Mouse (Mus musculus) kidney, postnatal 0 days (tissue): ENCODE measurements at regions not wholly inside any gene's neighbourhood (a gene's known extent, or its start where the extent isn't known, plus 50 kb on each side); places are given as distances from the start of the nearest gene placed in this dataset.

Source experiments
- ATAC-seq: fragments of 200-750 bp; cut with Nextera tagmentation; replicated peaks from 2 replicates; pipeline ENCODE4 v1.8.0; 2017; ENCODE audit warnings: low read depth, moderate number of reproducible peaks, moderate TSS enrichment, moderate library complexity; ENCODE audit not compliant: low FRiP score
- DNase-seq: peaks from one replicate; pipeline ENCODE4 v3.0.0-alpha.2; 2016; ENCODE audit warnings: low spot score
- H3K27ac ChIP-seq: fragments of 300-500 bp; sonication (generic); 2 replicates; pipeline ENCODE4 v1.5.1; 2014; ENCODE audit warnings: mild to moderate bottlenecking
- H3K27me3 ChIP-seq: fragments of 300-500 bp; sonication (generic); 2 replicates; pipeline ENCODE4 v1.6.1; 2014; ENCODE audit warnings: low read length, mixed read lengths; ENCODE audit not compliant: insufficient read depth
- H3K36me3 ChIP-seq: fragments of 300-500 bp; sonication (generic); 2 replicates; pipeline ENCODE4 v1.6.1; 2014; ENCODE audit warnings: low read length, mixed read lengths; ENCODE audit not compliant: insufficient read depth
- H3K4me1 ChIP-seq: fragments of 300-500 bp; sonication (generic); replicated peaks from 2 replicates; pipeline ENCODE4 v1.6.1; 2014; ENCODE audit warnings: antibody characterized with exemption, low read length, mixed read lengths; ENCODE audit not compliant: insufficient read depth
- H3K4me2 ChIP-seq: fragments of 300-500 bp; sonication (generic); 2 replicates; pipeline ENCODE4 v1.6.1; 2014; ENCODE audit warnings: mild to moderate bottlenecking, low read length, moderate library complexity, mixed read lengths
- H3K4me3 ChIP-seq: fragments of 300-500 bp; sonication (generic); replicated peaks from 2 replicates; pipeline ENCODE4 v1.5.1; 2014; ENCODE audit warnings: low read depth, low read length
- H3K9ac ChIP-seq: fragments of 300-500 bp; sonication (generic); 2 replicates; pipeline ENCODE4 v1.6.1; 2014; ENCODE audit warnings: low read depth, low read length
- H3K9me3 ChIP-seq: fragments of 300-500 bp; sonication (generic); replicated peaks from 2 replicates; pipeline ENCODE4 v1.6.1; 2016; ENCODE audit warnings: low read length, inconsistent platforms, mixed read lengths
- CTCF ChIP-seq: IDR thresholded peaks from 2 replicates; pipeline ENCODE4 v1.5.1; 2016; ENCODE audit warnings: antibody characterized with exemption, low read depth, mild to moderate bottlenecking, moderate library complexity
- WGBS: fragments of 180-500 bp; shearing (Covaris S2); extraction: QIAGEN DNeasy Blood & Tissue Kit; methylation state at CpG from one replicate; pipeline ENCODE4 v1.1.7; 2014; 5-methylcytosine and 5-hydroxymethylcytosine counted together

- Histone ChIP-seq H3K27me3 (no peaks in the 10 kb centered on the region), H3K4me3 (no peak overlapping the region), H3K27ac (no peak overlapping the region), H3K9ac (no peak overlapping the region), H3K9me3 (no peaks in the 10 kb centered on the region), H3K4me1 (no peaks in the 10 kb centered on the region), H3K36me3 (no peaks in the 10 kb centered on the region), H3K4me2 (no peak overlapping the region)
- ATAC-seq (no peak), DNase-seq (no peak)
- WGBS, result 100% methylated on average over 1 of the region's 1 CpGs
- no peak for TF ChIP-seq CTCF
Measured at GRCm38 (mm10) chr12:16436255-16436654, 174.5 kb downstream of the Lpin1 start.

DNA sequence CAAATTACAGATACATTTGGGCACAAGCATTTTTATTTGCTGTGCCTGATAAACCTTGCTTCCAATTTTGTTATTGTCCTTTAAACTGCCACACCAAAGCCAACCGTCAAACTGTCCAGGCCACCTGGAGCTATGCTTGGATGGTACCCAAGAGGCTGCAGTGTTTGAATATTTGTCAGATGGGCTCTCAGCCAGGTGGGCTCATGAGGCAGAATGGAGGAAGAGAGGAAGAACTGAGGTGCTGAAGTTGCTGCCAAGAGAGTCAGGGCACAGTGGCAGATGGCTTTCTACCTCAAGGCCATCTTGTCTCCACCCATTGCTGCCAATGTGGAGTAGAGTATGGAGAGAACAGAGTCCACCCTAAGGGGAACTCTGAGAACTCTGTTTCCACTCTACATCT lies 176.0 kb downstream of the Lpin1 start:
- H3K4me2 ChIP-seq, result no peak overlapping the region
- no peak overlapping the region for H3K4me3 ChIP-seq
- H3K4me1 ChIP-seq, result no peaks in the 10 kb centered on the region
- 75% methylated on average over 1 of the region's 1 CpGs for WGBS
- ATAC-seq, result no peak
- H3K9ac ChIP-seq, result no peak overlapping the region
- TF ChIP-seq CTCF, result no peak
- no peaks in the 10 kb centered on the region for H3K36me3 ChIP-seq
- H3K27me3 ChIP-seq, result no peaks in the 10 kb centered on the region
- no peak overlapping the region for H3K27ac ChIP-seq
- no peak for DNase-seq
- no peaks in the 10 kb centered on the region for H3K9me3 ChIP-seq

- H3K4me2 ChIP-seq, result no peak overlapping the region
- H3K4me1 ChIP-seq, result no peaks in the 10 kb centered on the region
- ATAC-seq, result no peak
- no peak overlapping the region for H3K9ac ChIP-seq
- 21% methylated on average over 1 of the region's 1 CpGs for WGBS
- TF ChIP-seq CTCF, result no peak
- no peak for DNase-seq
- no peaks in the 10 kb centered on the region for H3K9me3 ChIP-seq
- no peak overlapping the region for H3K4me3 ChIP-seq
- no peaks in the 10 kb centered on the region for H3K27me3 ChIP-seq
- H3K27ac ChIP-seq, result no peak overlapping the region
- no peaks in the 10 kb centered on the region for H3K36me3 ChIP-seq
Measured at GRCm38 (mm10) chr12:16434225-16434624, 176.5 kb downstream of the Lpin1 start.

- DNase-seq (peak; percentile 24), ATAC-seq (no peak)
- 72% methylated on average over 5 of the region's 5 CpGs for WGBS
- Histone ChIP-seq H3K27ac (no peak overlapping the region), H3K9ac (no peak overlapping the region), H3K4me1 (no peaks in the 10 kb centered on the region), H3K4me2 (no peak overlapping the region), H3K27me3 (no peaks in the 10 kb centered on the region), H3K9me3 (no peaks in the 10 kb centered on the region), H3K4me3 (no peak overlapping the region), H3K36me3 (no peaks in the 10 kb centered on the region)
- no peak for TF ChIP-seq CTCF
Measured at GRCm38 (mm10) chr12:16425980-16426379, 184.8 kb downstream of the Lpin1 start.

- Histone ChIP-seq H3K4me1 (no peaks in the 10 kb centered on the region), H3K9ac (no peak overlapping the region), H3K4me3 (no peak overlapping the region), H3K36me3 (no peaks in the 10 kb centered on the region), H3K27me3 (no peaks in the 10 kb centered on the region), H3K9me3 (no peaks in the 10 kb centered on the region), H3K4me2 (no peak overlapping the region), H3K27ac (no peak overlapping the region)
- no peak for ATAC-seq
- DNase-seq, result no peak
- WGBS, result 90% methylated on average over 4 of the region's 4 CpGs
- TF ChIP-seq CTCF, result no peak
Measured at GRCm38 (mm10) chr12:16424526-16424925, 186.2 kb downstream of the Lpin1 start.

GRCm38 (mm10) chr12:16395720-16396119 lies 215.0 kb downstream of the Lpin1 start:
- WGBS, result 92% methylated on average over 2 of the region's 2 CpGs
- DNase-seq (no peak), ATAC-seq (no peak)
- Histone ChIP-seq H3K9me3 (no peaks in the 10 kb centered on the region), H3K36me3 (no peaks in the 10 kb centered on the region), H3K4me1 (no peaks in the 10 kb centered on the region), H3K4me3 (no peak overlapping the region), H3K27me3 (no peaks in the 10 kb centered on the region), H3K27ac (no peak overlapping the region), H3K4me2 (no peak overlapping the region), H3K9ac (no peak overlapping the region)
- TF ChIP-seq CTCF, result no peak

GRCm38 (mm10) chr12:16392851-16393250 lies 217.9 kb downstream of the Lpin1 start:
- H3K27me3 ChIP-seq, result no peaks in the 10 kb centered on the region
- H3K36me3 ChIP-seq, result no peaks in the 10 kb centered on the region
- no peak overlapping the region for H3K27ac ChIP-seq
- no peak for ATAC-seq
- DNase-seq, result no peak
- no peak overlapping the region for H3K4me3 ChIP-seq
- no peak for TF ChIP-seq CTCF
- no peaks in the 10 kb centered on the region for H3K4me1 ChIP-seq
- H3K4me2 ChIP-seq, result no peak overlapping the region
- no peaks in the 10 kb centered on the region for H3K9me3 ChIP-seq
- H3K9ac ChIP-seq, result no peak overlapping the region
